Mouse (Mus musculus) A20 (cell line): Measurements from ENCODE around the gene Wwc2.

Source experiments
- DNase-seq: peaks from one replicate; pipeline ENCODE4 v3.0.0-alpha.2; 2011; ENCODE audit warnings: low read depth, low spot score

The Wwc2 gene

GRCm38 (mm10) chr8:47791986-47792385 lies 198.7 kb downstream of the Wwc2 start:
- no peak for DNase-seq

GRCm38 (mm10) chr8:47787705-47788104 lies 203.0 kb downstream of the Wwc2 start:
- no peak for DNase-seq

- DNase-seq: no peak
These were observed 204.4 kb downstream of the Wwc2 start for GRCm38 (mm10) chr8:47786323-47786722.

GRCm38 (mm10) chr8:47784436-47784835 lies 206.3 kb downstream of the Wwc2 start:
- no peak for DNase-seq

GRCm38 (mm10) chr8:47783944-47784343 lies 206.8 kb downstream of the Wwc2 start:
- DNase-seq: no peak

GRCm38 (mm10) chr8:47783544-47783943 lies 207.2 kb downstream of the Wwc2 start:
- no peak for DNase-seq

GRCm38 (mm10) chr8:47781881-47782280 lies 208.8 kb downstream of the Wwc2 start:
- DNase-seq: no peak

GRCm38 (mm10) chr8:47779589-47779988 lies 211.1 kb downstream of the Wwc2 start:
- DNase-seq: no peak

- DNase-seq: no peak
These were observed 213.3 kb downstream of the Wwc2 start for GRCm38 (mm10) chr8:47777415-47777814.
